Mouse (Mus musculus): ENCODE data around the gene Steap2.

The Steap2 gene

DNA sequence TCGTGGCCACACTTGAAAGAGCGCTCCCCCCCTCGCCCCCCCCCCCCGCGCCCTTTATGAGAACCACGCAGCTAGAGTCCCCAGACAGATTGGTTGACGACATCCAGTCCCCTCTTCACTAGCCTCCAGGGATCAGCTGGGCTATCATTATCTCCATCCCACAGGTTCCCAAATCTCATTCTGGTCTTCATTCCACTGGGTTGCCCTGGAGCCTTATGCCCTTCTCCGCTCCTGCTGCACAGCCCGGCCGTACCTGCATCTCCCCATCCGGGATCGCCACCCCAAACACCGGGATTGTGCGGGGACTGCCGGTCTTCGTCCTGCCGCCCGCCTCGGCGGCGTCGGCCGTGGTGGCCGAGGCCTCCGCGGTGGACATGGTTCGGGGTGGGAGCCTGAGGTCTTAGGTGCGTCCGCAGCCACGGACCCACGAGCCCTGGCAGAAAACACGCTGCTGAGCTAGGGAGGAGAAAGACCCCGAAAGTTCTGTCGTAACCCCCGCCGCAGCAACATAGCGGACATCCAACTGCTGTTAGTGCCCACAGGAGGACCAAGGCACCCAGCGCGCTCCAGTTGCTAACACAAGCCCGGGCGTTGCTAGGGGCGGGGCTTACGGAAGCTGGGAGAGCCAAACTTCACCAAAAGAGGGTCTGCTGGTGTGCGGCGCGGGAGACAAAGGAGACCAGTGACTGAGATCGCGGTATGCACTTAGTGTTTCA, 30.6 kb downstream of the Steap2 start, which contains the start of gene Cfap69:
Gene Cfap69 (minus strand): TSS at position 585 of the 716 bp plus-strand sequence.
- peak; percentile 78 for DNase-seq

DNA sequence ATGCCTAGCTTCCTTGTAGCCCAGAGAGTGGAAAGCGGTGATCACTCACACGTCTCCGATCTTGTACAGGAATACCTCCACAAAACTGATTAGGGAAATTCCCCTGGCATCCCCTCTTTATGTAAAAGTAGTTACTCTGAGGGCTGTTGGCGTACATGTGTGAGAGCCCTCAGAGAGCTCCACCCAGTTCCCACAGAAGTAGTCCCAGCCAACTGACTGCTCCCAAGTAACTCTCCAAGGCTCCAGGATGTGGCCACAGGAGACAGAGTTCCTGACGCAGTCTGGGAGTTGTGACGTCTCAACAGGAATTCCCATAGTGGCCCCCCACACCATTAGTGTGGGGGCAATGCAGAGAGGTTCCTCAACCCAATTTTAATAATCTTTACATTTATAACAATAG, 31.3 kb downstream of the Steap2 start:
- no peak for DNase-seq

GRCm38 (mm10) chr5:5658680-5659079, 35.7 kb downstream of the Steap2 start:
- no peak for DNase-seq

DNA sequence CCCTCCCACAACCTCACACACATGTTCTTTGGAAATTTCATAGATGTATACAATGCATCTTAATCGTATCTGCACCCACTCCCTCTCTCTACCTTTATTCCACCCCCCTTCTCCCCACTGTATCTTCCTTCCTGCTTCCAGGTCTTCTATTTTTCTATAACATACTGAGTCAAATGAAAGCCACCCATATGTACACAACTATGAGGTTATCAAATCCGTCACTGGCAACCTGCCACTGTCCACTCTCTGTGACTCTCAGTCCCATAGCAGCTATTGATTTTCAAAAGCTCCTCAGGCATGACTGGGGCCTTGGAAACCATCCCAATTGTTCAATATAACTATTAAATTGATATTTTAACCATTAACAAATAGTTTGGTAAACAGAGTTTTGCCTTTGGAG, 36.4 kb downstream of the Steap2 start:
- DNase-seq = no peak

GRCm38 (mm10) chr5:5648817-5649569, 45.4 kb downstream of the Steap2 start:
- DNase-seq = no peak

DNA sequence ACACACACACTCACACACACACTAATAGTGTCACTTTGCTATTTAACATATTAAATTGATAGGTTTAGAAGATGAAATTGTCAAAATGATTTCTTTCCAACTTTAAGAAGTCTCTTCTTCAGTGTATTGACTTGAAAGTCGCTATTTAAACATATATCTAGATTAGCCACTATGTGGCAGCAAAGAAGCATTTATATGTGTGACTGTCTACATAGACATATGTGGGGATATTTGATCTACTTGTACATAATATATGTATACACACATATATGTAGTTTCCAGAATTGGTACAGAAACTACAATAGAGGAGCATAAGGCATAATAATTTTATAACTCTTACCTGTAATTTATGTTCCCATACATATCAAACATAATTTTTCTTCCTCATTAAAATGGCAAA, 48.2 kb downstream of the Steap2 start:
- no peak for DNase-seq

DNA sequence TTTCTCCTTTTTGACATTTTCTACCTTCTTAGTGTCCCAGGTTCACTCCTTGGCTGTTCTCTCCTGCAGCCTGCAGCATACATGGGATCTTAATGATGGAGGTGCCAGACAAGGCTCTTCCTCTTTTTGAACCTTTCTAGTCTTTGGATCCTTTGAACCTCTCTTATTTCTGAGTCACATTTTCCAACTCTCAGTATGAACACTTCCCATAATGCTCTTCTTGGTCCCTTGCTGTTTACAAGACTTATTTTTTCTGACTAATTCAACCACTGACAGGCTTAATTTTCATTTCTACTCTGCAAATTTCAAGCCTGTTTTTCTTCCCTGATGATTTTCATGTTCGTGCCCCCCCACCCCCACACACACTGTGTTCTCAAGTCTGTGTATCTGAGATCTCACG, 55.9 kb downstream of the Steap2 start:
- DNase-seq = no peak

- no peak for DNase-seq
These were observed 68.9 kb downstream of the Steap2 start for GRCm38 (mm10) chr5:5625491-5625890.

- no peak for DNase-seq
These were observed 76.0 kb downstream of the Steap2 start for GRCm38 (mm10) chr5:5618329-5618728.
